Mouse (Mus musculus): ENCODE results near the gene Suclg2. TPM values are rescaled to one million over a fixed set of nuclear protein-coding genes. Genes with fewer than 3 reads are reported as not detected.

Suclg2 gene
- total and polyA plus RNA-seq, 3 experiments = 29.6 to 73.1 (median 48.4) TPM

DNA sequence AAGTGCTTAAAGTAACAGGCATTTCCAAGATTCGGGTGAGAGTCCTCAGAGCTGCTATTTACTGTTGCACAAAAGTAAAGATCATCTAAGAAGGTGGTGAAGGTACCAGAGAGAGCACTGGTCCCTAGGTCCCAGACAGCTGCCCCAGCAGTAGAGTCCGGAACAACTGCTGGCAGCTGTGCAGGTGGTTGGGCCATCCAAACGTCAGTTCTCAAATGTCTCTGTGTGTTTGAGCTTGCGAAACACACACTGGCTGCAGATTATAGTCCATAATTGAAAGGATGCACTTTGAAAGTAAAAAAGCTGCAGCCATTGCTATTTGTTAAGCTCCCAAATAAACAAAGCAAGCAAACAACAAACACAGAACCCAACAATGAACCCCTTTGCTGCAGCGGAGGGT lies 217.8 kb downstream of the Suclg2 start:
- TF ChIP-seq GATA1 (IDR thresholded peaks at IDR 0.05; ENCODE audit: borderline replicate concordance, low read length) = no peak
- no peak for TF ChIP-seq CTCF (IDR thresholded peaks at IDR 0.05; ENCODE audit: low read depth, low read length)
- TF ChIP-seq TAL1 (conservative IDR thresholded peaks at IDR 0.05; ENCODE audit: low read depth, low read length) = no peak
- no peak for TF ChIP-seq POLR2AphosphoS5 (IDR thresholded peaks at IDR 0.05; ENCODE audit: insufficient replicate concordance, low read depth, low read length)
- no peak for TF ChIP-seq GATA2 (IDR thresholded peaks at IDR 0.05; ENCODE audit: borderline replicate concordance, low read depth, low read length)
- H3K4me3 ChIP-seq (ENCODE audit: low read depth, low read length) = no peak overlapping the region

DNA sequence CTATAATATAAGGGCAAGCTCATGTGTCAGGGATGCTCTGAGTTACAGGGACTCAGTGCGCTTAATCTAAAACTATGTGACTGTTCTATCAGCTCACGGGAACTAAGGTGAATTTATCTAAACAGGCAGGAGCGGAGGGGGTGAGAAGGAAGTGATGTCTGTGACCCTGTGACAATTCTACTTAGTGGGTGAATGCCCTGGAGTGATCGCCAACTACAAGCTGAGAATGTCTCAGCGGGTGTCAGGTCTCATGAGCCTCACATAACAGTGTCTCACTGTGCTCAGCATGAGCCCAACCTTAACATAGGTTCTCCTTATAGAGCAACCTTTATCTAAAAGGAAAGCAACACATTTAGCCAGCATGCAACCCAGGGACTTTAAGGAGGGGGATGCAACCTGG lies 219.0 kb downstream of the Suclg2 start:
- Histone ChIP-seq H3K27me3 (ENCODE audit: insufficient read depth, low read length) (no peaks in the 10 kb centered on the region), H3K4me1 (ENCODE audit: insufficient read depth, low read depth, low read length) (no peaks in the 10 kb centered on the region), H3K4me3 (ENCODE audit: low read depth, low read length) (no peak overlapping the region), H3K36me3 (replicated peaks) (peaks cover 47% of the 10 kb centered on the region), H3K9me3 (replicated peaks) (no peaks in the 10 kb centered on the region)
- ATAC-seq (ENCODE audit: extremely low read depth, insufficient number of reproducible peaks, low FRiP score, poor library complexity, severe bottlenecking) (no peak), DNase-seq (ENCODE audit: low spot score) (no peak)
- TF ChIP-seq POLR2AphosphoS5 (IDR thresholded peaks at IDR 0.05; ENCODE audit: insufficient replicate concordance, low read depth, low read length) (no peak), GATA1 (IDR thresholded peaks at IDR 0.05; ENCODE audit: borderline replicate concordance, low read length) (no peak), TAL1 (conservative IDR thresholded peaks at IDR 0.05; ENCODE audit: low read depth, low read length) (no peak), CTCF (IDR thresholded peaks at IDR 0.05; ENCODE audit: low read depth, low read length) (no peak), GATA2 (IDR thresholded peaks at IDR 0.05; ENCODE audit: borderline replicate concordance, low read depth, low read length) (no peak)

More for the DNA sequence above, 217.8 kb downstream of the Suclg2 start:
- Histone ChIP-seq H3K36me3 (replicated peaks) (peaks cover 41% of the 10 kb centered on the region), H3K4me1 (ENCODE audit: insufficient read depth, low read depth, low read length) (no peaks in the 10 kb centered on the region), H3K9me3 (replicated peaks) (no peaks in the 10 kb centered on the region), H3K27me3 (ENCODE audit: insufficient read depth, low read length) (no peaks in the 10 kb centered on the region)
- DNase-seq (ENCODE audit: low spot score) = no peak
- no peak for ATAC-seq (ENCODE audit: extremely low read depth, insufficient number of reproducible peaks, low FRiP score, poor library complexity, severe bottlenecking)

- Histone ChIP-seq H3K4me3 (ENCODE audit: low read depth, low read length) (no peak overlapping the region), H3K4me1 (ENCODE audit: insufficient read depth, low read depth, low read length) (no peaks in the 10 kb centered on the region), H3K27me3 (ENCODE audit: insufficient read depth, low read length) (no peaks in the 10 kb centered on the region), H3K36me3 (replicated peaks) (peaks cover 79% of the 10 kb centered on the region), H3K9me3 (replicated peaks) (no peaks in the 10 kb centered on the region)
- ATAC-seq (ENCODE audit: extremely low read depth, insufficient number of reproducible peaks, low FRiP score, poor library complexity, severe bottlenecking) = no peak
- DNase-seq (ENCODE audit: low spot score) = no peak
- TF ChIP-seq GATA2 (IDR thresholded peaks at IDR 0.05; ENCODE audit: borderline replicate concordance, low read depth, low read length) (no peak), CTCF (IDR thresholded peaks at IDR 0.05; ENCODE audit: low read depth, low read length) (no peak), TAL1 (conservative IDR thresholded peaks at IDR 0.05; ENCODE audit: low read depth, low read length) (no peak), POLR2AphosphoS5 (IDR thresholded peaks at IDR 0.05; ENCODE audit: insufficient replicate concordance, low read depth, low read length) (no peak), GATA1 (IDR thresholded peaks at IDR 0.05; ENCODE audit: borderline replicate concordance, low read length) (no peak)
Measured at GRCm38 (mm10) chr6:95492216-95492956, 226.2 kb downstream of the Suclg2 start.

GRCm38 (mm10) chr6:95491043-95491442 lies 227.6 kb downstream of the Suclg2 start:
- no peak for ATAC-seq (ENCODE audit: extremely low read depth, insufficient number of reproducible peaks, low FRiP score, poor library complexity, severe bottlenecking)
- no peak for DNase-seq (ENCODE audit: low spot score)
- Histone ChIP-seq H3K4me1 (ENCODE audit: insufficient read depth, low read depth, low read length) (no peaks in the 10 kb centered on the region), H3K27me3 (ENCODE audit: insufficient read depth, low read length) (no peaks in the 10 kb centered on the region), H3K4me3 (ENCODE audit: low read depth, low read length) (no peak overlapping the region), H3K36me3 (replicated peaks) (peaks cover 77% of the 10 kb centered on the region), H3K9me3 (replicated peaks) (no peaks in the 10 kb centered on the region)
- no peak for TF ChIP-seq CTCF (IDR thresholded peaks at IDR 0.05; ENCODE audit: low read depth, low read length)
- no peak for TF ChIP-seq GATA2 (IDR thresholded peaks at IDR 0.05; ENCODE audit: borderline replicate concordance, low read depth, low read length)

DNA sequence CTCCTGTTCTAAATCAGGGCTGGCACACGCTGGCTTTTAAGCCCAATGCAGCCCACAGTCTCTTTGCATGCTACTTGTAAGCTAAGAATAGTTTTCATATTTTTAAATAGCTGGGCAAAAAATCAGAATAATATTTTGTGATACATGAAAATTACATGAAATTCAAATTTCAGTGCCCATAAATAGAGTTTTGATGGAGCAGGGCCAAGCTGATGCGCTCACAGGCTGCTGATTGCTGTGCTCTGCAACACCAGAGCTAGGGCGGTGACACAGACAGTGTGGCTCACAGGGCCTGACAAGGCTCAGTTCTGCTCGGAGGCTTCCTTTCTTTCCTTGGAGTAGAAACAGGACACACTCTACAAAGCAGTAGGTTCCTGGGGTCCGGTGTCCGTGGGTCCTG lies 232.8 kb downstream of the Suclg2 start:
- H3K9me3 ChIP-seq (replicated peaks) = no peaks in the 10 kb centered on the region
- DNase-seq (ENCODE audit: low spot score) = no peak
- H3K36me3 ChIP-seq (replicated peaks) = peaks cover 85% of the 10 kb centered on the region
- no peaks in the 10 kb centered on the region for H3K4me1 ChIP-seq (ENCODE audit: insufficient read depth, low read depth, low read length)
- no peaks in the 10 kb centered on the region for H3K27me3 ChIP-seq (ENCODE audit: insufficient read depth, low read length)
- no peak for ATAC-seq (ENCODE audit: extremely low read depth, insufficient number of reproducible peaks, low FRiP score, poor library complexity, severe bottlenecking)
- TF ChIP-seq GATA1 (IDR thresholded peaks at IDR 0.05; ENCODE audit: borderline replicate concordance, low read length) = no peak
- no peak for TF ChIP-seq POLR2AphosphoS5 (IDR thresholded peaks at IDR 0.05; ENCODE audit: insufficient replicate concordance, low read depth, low read length)
- TF ChIP-seq TAL1 (conservative IDR thresholded peaks at IDR 0.05; ENCODE audit: low read depth, low read length) = no peak
- TF ChIP-seq GATA2 (IDR thresholded peaks at IDR 0.05; ENCODE audit: borderline replicate concordance, low read depth, low read length) = no peak
- no peak for TF ChIP-seq CTCF (IDR thresholded peaks at IDR 0.05; ENCODE audit: low read depth, low read length)
- no peak overlapping the region for H3K4me3 ChIP-seq (ENCODE audit: low read depth, low read length)

- no peaks in the 10 kb centered on the region for H3K9me3 ChIP-seq (replicated peaks)
- peaks cover 83% of the 10 kb centered on the region for H3K36me3 ChIP-seq (replicated peaks)
- DNase-seq (ENCODE audit: low spot score) (no peak), ATAC-seq (ENCODE audit: extremely low read depth, insufficient number of reproducible peaks, low FRiP score, poor library complexity, severe bottlenecking) (no peak)
- no peaks in the 10 kb centered on the region for H3K27me3 ChIP-seq (ENCODE audit: insufficient read depth, low read length)
- TF ChIP-seq GATA2 (IDR thresholded peaks at IDR 0.05; ENCODE audit: borderline replicate concordance, low read depth, low read length) = no peak
- no peak for TF ChIP-seq CTCF (IDR thresholded peaks at IDR 0.05; ENCODE audit: low read depth, low read length)
- no peak for TF ChIP-seq POLR2AphosphoS5 (IDR thresholded peaks at IDR 0.05; ENCODE audit: insufficient replicate concordance, low read depth, low read length)
- no peak for TF ChIP-seq TAL1 (conservative IDR thresholded peaks at IDR 0.05; ENCODE audit: low read depth, low read length)
- TF ChIP-seq GATA1 (IDR thresholded peaks at IDR 0.05; ENCODE audit: borderline replicate concordance, low read length) = no peak
- no peaks in the 10 kb centered on the region for H3K4me1 ChIP-seq (ENCODE audit: insufficient read depth, low read depth, low read length)
- H3K4me3 ChIP-seq (ENCODE audit: low read depth, low read length) = no peak overlapping the region
Measured at GRCm38 (mm10) chr6:95484183-95484818, 234.3 kb downstream of the Suclg2 start.
